Mouse (Mus musculus): ENCODE data around the gene Smco2.

DNA sequence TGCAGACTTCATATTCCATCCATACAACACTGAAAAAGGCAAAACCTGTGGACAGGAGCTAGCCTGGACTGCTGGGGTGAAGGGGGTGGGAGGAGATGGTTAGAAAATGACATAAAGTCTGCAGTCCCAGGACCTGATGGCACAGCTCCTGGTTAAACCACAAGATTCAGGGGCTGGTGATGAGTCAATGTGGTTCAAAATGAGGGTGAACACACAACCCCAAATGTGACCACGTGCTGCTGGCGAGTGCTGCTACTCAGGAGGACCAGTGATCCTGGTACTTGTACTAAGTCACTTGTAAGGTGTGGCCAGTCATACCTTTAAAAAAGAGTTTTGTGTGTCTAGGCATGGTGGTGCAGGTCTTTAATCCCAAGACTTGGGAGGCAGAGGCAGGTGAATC is 13.2 kb downstream of the Smco2 start:
- TF ChIP-seq ZNF384 (IDR thresholded peaks at IDR 0.05; ENCODE audit: low read depth, low read length): no peak
- no peak for TF ChIP-seq GATA1 (IDR thresholded peaks at IDR 0.05; ENCODE audit: low read depth, low read length)
- no peak for TF ChIP-seq MAX (IDR thresholded peaks at IDR 0.05; ENCODE audit: low read length)
- TF ChIP-seq POLR2A (IDR thresholded peaks at IDR 0.05; ENCODE audit: control insufficient read depth in 1 of 2, insufficient read depth in 1 of 2, low read depth in 1 of 2, low read length in 2 of 2, poor library complexity in 1 of 2): no peak
- no peak for TF ChIP-seq ZKSCAN1 (IDR thresholded peaks at IDR 0.05; ENCODE audit: low read depth, low read length)
- no peak for TF ChIP-seq CTCF (IDR thresholded peaks at IDR 0.05 in 2 of 3, conservative IDR thresholded peaks at IDR 0.05 in 1 of 3; ENCODE audit: control insufficient read depth in 1 of 3, insufficient read depth in 1 of 3, low read depth in 2 of 3, low read length in 3 of 3, poor library complexity in 1 of 3, severe bottlenecking in 1 of 3)
- no peak for TF ChIP-seq ETS1 (IDR thresholded peaks at IDR 0.05; ENCODE audit: low read depth, low read length)
- TF ChIP-seq USF1 (IDR thresholded peaks at IDR 0.05; ENCODE audit: low read depth, low read length): no peak
- no peak for TF ChIP-seq BHLHE40 (IDR thresholded peaks at IDR 0.05; ENCODE audit: borderline replicate concordance, low read depth, low read length)
- no peak for TF ChIP-seq ELF1 (IDR thresholded peaks at IDR 0.05; ENCODE audit: low read depth, low read length)
- no peak for TF ChIP-seq SIN3A (IDR thresholded peaks at IDR 0.05; ENCODE audit: low read length)
- TF ChIP-seq TBP (IDR thresholded peaks at IDR 0.05; ENCODE audit: low read depth, low read length): no peak
